Mouse (Mus musculus) midbrain, embryonic 10.5 days (tissue): ENCODE results near the gene Elfn2. TPM values are rescaled to one million over a fixed set of nuclear protein-coding genes. Genes with fewer than 3 reads are reported as not detected.
A peak's percentile ranks its signal among the peaks of the same experiment; 100 is the strongest.

Experiments
- DNase-seq: peaks from one replicate; pipeline ENCODE4 v3.0.0-alpha.2; 2017; ENCODE audit warnings: low spot score
- H3K27ac ChIP-seq: fragments of 300-500 bp; sonication (generic); replicated peaks from 2 replicates; pipeline ENCODE4 v1.5.1; 2016; ENCODE audit warnings: mild to moderate bottlenecking
- H3K27me3 ChIP-seq: fragments of 300-500 bp; sonication (generic); 2 replicates; pipeline ENCODE4 v1.6.1; 2016; ENCODE audit warnings: low read depth, mild to moderate bottlenecking; ENCODE audit not compliant: poor library complexity, severe bottlenecking
- H3K36me3 ChIP-seq: fragments of 300-500 bp; sonication (generic); 2 replicates; pipeline ENCODE4 v1.6.1; 2016; ENCODE audit warnings: mild to moderate bottlenecking, moderate library complexity
- H3K4me1 ChIP-seq: fragments of 300-500 bp; sonication (generic); 2 replicates; pipeline ENCODE4 v1.6.1; 2016
- H3K4me3 ChIP-seq: fragments of 300-500 bp; sonication (generic); 2 replicates; pipeline ENCODE4 v1.5.1; 2016; ENCODE audit warnings: mild to moderate bottlenecking, moderate library complexity
- H3K9me3 ChIP-seq: fragments of 300-500 bp; sonication (generic); replicated peaks from 2 replicates; pipeline ENCODE4 v1.6.1; 2016; ENCODE audit warnings: mild to moderate bottlenecking
- WGBS: fragments of 180-500 bp; shearing (Covaris S2); methylation state at CpG from one replicate; pipeline ENCODE4 v1.1.7; 2016; 5-methylcytosine and 5-hydroxymethylcytosine counted together
- polyA plus RNA-seq: library from polyadenylated mRNA; unstranded; fragments of >200 nt; fragmentation: Nextera tagmentation; extraction: Ambion mirVana; gene quantifications from 2 replicates; pipeline ENCODE4 v1.2.1, GENCODE M21; 2016

Gene Elfn2
- polyA plus RNA-seq, 1 experiment from 2014 or later, result 0.23 TPM

DNA sequence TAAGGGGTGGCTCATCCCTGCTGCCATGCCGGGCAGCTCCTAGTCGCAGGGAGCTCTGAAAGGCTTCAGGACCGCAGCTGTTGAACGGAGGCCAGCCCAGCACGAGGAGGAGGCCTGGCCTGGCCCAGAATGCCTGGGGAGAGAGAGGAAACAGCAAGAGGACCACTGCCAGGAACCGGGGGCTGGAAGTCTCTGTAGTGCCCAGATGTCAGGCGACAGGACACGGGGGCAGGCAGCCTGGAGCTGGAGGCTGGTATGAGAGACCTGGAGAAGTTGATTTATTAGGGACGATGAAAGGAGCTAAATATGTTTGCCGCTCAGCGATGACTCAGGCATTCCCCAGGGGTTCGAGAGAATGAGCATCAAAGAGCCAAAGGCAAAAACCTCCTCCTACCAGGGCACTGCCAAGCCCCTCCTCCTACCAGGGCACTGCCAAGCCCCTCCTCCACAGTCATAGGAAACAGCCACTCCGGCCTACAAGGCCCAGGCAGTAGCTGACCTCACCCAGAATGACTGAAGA, 94.1 kb downstream of the Elfn2 start:
- H3K27me3 ChIP-seq, result peaks cover 25% of the 10 kb centered on the region; the same call in 1 of the 2 replicates
- H3K36me3 ChIP-seq, result no peaks in the 10 kb centered on the region
- no peak overlapping the region for H3K4me3 ChIP-seq
- H3K27ac ChIP-seq, result no peak overlapping the region
- no peak for DNase-seq
- WGBS, result 73% methylated on average over 13 of the region's 13 CpGs
- no peaks in the 10 kb centered on the region for H3K9me3 ChIP-seq
- H3K4me1 ChIP-seq, result no peaks in the 10 kb centered on the region; the same call in 1 of the 2 replicates

DNA sequence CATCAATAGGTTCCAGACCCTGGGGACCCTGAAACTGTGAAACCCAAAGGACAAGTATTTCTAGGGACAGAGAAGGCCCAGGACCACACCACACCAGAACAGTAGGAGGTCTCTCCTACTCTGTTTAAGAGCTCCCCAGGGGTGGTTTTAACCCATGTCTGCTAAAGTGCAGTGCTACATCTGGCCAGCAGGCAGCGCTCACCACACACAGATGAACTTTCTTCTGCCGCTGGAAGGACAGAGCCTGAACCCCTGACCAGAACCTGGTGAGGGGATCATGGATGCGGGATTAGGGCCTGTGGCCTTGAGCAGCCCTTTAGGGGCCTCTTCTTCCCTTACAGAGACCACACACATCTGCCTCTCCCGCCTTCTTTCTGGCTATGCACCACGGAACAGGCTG, 95.1 kb downstream of the Elfn2 start:
- Histone ChIP-seq H3K4me3 (no peak overlapping the region), H3K27me3 (peaks cover 25% of the 10 kb centered on the region; the same call in 1 of the 2 replicates), H3K9me3 (no peaks in the 10 kb centered on the region), H3K4me1 (no peaks in the 10 kb centered on the region; the same call in 1 of the 2 replicates), H3K36me3 (no peaks in the 10 kb centered on the region), H3K27ac (no peak overlapping the region; the same call in 1 of the 2 replicates)
- peak; percentile 73 for DNase-seq
- 10% methylated on average over 5 of the region's 5 CpGs for WGBS

Other genes with a start within 250 kb of the Elfn2 start
- gene Il2rb, start 223.5 kb downstream of the Elfn2 start, polyA plus RNA-seq, result not detected in 2 replicates
- 10.0 and 11.0 TPM in 2 replicates for gene C1qtnf6, start 187.4 kb downstream of the Elfn2 start, polyA plus RNA-seq
- 0.02 TPM in 1 of 2 replicates, not detected in the other for gene Sstr3, start 174.1 kb downstream of the Elfn2 start, polyA plus RNA-seq
- 9.1 and 9.5 TPM in 2 replicates for gene Rac2, start 146.0 kb downstream of the Elfn2 start, polyA plus RNA-seq
- 5.9 and 6.7 TPM in 2 replicates for gene Cyth4, start 121.7 kb downstream of the Elfn2 start, polyA plus RNA-seq
- gene Mfng, start 54.7 kb upstream of the Elfn2 start, polyA plus RNA-seq, result 81.5 and 121 TPM in 2 replicates
- 2.6 TPM in 2 replicates for gene Card10, start 84.3 kb upstream of the Elfn2 start, polyA plus RNA-seq
- 12.9 and 14.3 TPM in 2 replicates for gene Cdc42ep1, start 123.9 kb upstream of the Elfn2 start, polyA plus RNA-seq
- not detected in 2 replicates for gene Lgals2, start 136.8 kb upstream of the Elfn2 start, polyA plus RNA-seq
- 47.1 and 52.8 TPM in 2 replicates for gene Gga1, start 158.4 kb upstream of the Elfn2 start, polyA plus RNA-seq
- 0.12 TPM in 1 of 2 replicates, not detected in the other for gene Gm49510, start 180.9 kb upstream of the Elfn2 start, polyA plus RNA-seq
- 16.5 and 18.7 TPM in 2 replicates for gene Sh3bp1, start 181.0 kb upstream of the Elfn2 start, polyA plus RNA-seq
- 27.3 and 29.8 TPM in 2 replicates for gene Pdxp, start 195.1 kb upstream of the Elfn2 start, polyA plus RNA-seq
- gene Lgals1, start 208.0 kb upstream of the Elfn2 start, polyA plus RNA-seq, result 341 and 392 TPM in 2 replicates
- 62.7 and 71.2 TPM in 2 replicates for gene Nol12, start 216.2 kb upstream of the Elfn2 start, polyA plus RNA-seq
- gene Triobp, start 229.0 kb upstream of the Elfn2 start, polyA plus RNA-seq, result 39.7 and 39.8 TPM in 2 replicates